Mouse (Mus musculus) spleen, postnatal 10 days (tissue): ENCODE measurements around the gene R3hdm1.

ENCODE experiments used
- DNase-seq, 2 experiments: peaks; one replicate each; pipeline ENCODE4 v3.0.0; 2021 to 2022; ENCODE audit warnings: low spot score in 2 of 2

R3hdm1 gene

DNA sequence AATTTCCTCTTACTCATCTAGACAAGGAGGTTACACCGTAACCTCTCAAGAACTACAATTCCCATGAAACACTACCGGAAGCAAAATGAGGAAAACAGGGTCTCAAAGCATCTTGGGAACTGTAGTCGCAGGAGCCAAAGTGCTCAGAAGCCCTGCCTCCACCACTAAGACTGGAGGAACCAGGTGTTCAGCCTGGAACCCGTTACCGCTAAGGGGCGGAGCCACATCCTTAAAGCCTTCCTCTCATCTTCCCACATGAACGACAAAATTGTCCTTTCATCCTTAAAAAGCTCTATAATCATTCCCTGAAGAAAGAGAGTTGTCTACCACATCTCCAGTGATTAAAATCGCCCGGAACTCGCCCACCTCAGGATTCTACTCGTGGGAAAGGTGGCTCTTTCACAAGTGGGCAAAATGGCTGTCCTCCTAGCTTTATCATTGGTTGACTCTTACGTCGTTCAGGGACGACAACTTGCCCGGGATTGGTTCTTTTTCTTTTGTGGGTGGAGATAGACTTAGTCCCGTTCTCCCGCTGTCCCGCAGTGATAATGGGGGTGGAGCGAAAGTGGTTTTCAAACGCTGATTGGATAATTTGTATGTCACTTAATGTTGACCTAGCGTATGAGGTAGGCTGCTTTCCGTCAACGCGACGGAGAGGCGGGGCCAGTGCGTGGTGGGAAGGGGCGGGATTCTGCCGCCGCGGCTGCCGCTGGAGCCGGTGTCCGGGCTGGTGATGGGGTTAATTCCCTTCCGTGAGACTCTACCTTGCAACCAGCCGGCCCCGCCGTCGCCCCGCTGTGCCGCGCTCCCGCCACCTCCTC, at the start of gene R3hdm1, which contains the start of gene Zranb3:
Gene R3hdm1, plus strand, starts transcription at position 661 of the 821 bp plus-strand sequence.
Gene Zranb3, minus strand, starts transcription at position 407 of the 821 bp plus-strand sequence.
- DNase-seq, result peak; percentile 93 to 96

DNA sequence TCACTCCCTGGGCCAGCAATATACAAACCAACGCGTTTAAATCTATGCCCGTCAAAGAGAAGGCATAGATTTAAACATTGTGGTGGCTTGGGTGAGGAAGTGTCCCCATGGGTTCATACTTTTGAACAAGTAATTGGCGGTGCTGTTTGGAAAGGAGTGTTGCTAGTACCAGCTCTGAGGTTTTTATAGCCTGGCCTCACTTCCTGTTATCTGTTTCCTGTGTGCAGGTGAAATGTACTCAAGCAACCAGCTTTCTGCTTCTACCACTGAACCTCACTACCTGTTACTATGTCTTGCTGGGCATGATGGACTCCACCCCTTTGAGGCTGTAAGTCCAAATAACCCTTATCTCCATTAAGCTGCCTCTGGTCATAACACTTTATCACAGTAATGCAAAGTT, 45.8 kb upstream of the R3hdm1 start:
- DNase-seq, result no peak

DNA sequence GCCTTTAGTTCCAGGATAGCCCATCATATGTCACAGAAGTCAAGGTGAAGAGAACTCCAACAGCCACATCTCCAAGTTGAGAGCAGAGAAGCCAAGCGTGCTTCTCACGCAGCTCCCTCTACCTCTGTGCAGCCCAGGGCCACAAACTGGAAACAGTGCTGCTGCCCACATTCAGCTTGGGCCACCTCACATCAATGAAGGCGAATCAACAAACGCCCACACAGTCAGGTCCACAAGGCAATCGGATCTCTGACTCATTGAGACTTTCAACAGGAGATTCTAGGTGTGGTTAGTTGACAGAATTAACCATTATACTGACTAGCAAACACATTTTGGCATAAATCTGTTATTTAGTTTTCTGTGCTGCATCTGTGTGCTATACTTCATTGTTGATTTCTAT, 44.5 kb upstream of the R3hdm1 start:
- DNase-seq, result no peak

DNA sequence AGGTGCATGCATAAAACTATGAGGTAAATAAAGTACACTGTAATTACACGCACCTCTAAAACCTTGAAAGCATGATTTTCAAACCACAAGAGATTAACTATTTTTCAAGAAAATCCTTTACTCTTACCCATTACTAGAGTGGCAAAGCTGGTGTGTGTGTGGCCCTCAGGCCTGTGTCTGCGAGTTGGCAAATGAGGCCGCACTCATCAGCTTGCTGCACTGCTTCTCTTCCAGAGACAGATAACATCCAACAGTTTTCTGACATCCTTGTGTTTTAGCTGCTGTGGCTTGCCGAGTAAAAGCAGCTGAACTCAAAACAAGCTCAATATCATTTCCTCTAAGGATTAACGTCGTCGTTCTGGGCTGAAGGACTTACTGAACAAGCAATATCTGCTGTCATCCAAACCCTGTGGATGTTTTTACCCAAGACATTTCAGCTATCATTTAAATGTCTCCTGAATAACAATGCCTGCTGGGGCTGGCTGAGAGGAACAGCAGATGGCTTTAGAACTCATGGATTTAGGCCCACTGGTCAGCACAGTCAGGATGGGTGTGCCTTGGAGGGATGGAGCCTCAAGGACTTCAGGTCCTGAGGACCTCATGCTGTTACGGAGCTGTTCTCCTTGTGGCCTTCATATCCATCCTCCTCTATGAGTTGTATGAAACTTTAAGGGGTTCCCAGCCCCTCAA, 42.3 kb upstream of the R3hdm1 start:
- no peak for DNase-seq

DNA sequence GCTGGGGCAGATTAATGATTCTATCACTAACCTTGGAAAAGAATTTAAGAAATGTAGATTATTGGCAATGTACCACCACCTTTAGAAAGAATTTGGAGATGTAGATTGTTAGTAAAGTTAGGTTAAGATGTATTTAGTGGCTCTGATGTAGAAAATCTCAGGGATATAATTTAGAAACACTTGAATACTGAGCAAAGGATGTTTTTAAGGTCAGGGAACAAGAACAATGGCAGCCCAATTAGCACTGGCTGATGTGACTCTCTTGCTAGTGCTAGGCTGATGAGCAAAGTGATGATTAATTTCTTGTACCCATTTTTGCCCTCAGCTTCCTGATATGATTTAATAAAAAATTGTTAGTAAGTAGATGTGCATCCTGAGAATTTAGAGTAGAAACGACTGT, 41.7 kb upstream of the R3hdm1 start:
- DNase-seq, result no peak

DNA sequence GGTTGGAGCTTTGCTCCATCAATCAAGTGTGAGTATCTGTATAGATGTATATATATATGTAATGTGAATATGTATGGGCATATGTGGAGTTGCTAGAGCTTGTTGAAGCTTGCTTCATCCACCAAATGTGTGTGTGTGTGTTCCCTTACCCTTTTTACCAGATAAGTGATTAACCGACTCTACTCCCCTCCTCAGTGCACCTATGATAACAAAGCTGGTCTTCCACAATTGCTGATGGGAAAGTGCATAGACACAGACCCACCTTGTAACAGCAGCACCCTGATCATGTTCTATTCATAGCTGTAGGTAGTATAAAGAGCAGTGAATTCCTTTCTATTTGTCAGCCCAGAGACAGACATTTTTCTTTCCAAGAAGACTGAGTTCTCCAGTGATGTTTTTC, 40.9 kb upstream of the R3hdm1 start:
- DNase-seq, result no peak

DNA sequence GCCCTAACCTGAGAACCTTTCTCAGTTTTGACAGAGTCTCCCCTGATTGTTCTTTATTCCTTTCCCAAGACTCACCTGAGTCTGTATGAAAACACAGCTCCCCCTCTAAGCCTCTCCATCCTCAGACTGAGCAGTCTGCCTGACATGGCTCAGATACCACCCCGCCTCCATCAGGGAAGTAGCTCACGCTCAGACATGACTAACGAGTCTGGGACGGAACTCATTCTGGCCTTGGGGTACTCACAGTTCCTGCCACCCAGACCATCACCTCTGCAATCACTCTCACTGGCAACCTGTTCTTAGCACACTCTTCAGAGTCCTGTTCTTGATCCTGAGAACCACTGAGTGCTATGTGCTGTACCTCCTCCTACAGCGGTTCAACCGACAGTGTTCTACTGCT, 38.4 kb upstream of the R3hdm1 start:
- no peak for DNase-seq

DNA sequence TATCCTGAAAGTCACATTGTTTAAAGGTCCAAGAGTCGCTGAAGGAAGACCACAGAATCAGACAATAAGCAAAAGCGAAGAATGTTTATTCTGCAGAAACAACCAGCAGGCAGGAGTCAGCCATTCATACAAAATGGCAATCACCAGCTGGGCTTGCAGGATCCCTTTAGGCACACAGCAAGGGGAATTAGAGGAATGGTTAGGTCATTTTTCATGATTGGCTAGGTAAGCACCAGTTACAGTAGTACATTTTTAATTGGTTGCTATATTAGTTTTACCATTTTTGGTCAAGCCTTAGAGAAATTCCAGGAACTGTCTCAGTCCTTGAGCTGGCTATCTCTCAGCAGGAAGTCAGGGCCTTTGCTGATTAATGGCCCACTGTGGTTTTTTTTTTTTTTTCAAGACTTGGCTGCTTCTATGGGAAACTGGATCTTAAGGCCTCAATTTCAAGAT, 34.1 kb upstream of the R3hdm1 start:
- DNase-seq, result no peak

DNA sequence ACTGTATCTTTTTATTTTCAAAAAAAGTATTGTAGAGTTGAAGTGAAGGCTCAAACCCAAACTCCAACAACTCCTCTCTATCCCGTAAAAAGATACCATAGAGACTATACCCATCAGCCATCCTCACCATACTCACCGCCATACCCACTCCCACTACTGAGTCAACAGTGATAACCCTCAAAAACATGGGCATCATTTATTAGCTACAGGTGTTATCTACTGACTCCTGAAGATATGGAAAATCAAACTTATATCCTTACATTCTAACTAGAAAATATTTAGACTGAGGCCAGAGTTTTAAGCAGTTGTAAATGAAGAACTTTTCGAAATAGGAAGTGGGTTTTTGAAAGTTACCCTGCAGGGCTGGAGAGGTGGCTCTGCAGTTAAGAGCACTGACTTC, 33.1 kb upstream of the R3hdm1 start:
- DNase-seq, result no peak

DNA sequence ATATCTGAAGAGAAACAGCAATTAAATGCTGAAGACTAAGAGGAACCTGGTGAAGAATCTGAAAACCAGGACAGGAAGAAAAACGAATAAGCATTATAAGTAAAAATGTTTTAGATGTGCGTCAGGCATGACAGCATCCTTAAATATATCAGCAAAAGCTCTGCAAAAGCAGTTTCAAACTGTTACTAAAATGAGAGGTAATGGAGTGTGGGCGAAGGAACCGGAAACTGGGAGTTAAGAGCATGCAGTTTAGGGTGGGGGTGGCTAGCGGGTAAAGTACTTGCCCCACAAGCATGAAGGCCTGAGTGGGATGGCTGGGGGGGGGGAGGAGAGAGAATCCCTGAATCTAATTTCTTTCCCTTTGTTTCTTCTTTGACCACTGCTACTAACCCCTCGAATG, 30.1 kb upstream of the R3hdm1 start:
- no peak for DNase-seq

DNA sequence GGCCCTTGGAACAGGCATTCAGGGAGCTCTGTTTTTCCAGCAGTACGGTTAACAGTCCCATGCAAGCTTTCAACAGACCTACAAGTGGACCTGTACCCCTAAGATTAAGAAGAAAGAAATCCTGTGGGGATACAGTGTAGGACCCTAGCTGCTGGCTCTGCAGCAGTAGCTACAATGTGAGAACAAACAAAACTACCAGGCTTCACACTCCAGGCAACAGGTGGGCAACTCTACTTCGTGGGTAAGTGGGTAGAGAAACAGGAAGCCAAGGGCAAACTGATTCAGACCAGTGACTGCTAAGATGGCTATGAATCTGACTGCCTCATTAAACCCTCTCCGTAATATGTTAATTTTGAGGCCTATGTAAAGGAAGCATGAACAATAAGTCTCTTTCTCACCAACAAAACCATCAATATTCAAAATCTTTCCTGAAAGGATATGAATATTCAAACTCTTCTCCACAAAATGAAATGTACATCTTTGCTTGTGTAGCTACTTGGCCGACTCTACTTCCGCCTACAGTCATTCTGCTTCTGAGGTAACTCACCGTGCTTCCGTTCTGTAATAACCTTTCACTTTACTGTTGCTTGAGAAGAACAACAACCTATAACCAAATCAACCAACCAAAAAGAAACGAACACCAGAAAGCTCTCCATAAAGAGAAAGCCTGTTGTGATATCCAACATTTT, 26.2 kb upstream of the R3hdm1 start:
- DNase-seq, result no peak

DNA sequence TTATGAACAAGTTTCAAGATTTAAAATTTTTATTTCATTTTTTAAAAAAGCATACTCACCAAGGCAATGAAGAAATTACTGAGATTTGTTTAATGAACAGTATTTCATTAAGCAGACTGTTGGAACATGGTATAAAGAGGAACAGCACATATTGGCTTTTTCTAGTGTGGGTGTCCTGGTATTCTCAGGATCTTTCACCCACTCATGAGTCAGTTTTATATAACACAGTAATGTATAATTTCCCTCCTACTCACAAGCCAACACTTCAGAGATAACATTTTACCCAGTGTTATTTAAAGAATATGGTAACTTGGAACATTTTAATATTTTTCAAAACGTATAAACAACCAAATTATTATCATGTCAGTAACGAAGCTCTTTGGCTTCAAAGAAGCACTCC, 25.3 kb upstream of the R3hdm1 start:
- DNase-seq, result no peak

DNA sequence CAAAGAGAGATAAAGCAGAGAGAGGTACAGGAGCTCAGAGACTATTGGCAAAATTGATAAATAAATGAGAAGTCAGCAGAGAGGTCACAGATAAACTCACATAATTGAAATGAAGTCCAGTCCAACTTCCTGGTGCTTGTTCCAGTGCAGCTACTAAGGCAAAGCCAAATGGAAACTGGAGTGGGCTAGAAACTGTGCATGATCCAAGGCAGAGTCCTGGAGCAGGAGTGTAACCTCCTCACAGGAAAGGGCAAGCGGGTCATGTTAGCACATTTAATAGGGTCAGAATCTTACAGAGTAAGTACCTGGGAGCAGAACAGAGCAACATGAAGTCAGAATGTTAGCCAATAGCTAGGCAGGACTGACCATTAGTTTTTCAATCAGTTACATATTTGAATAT, 24.5 kb upstream of the R3hdm1 start:
- no peak for DNase-seq

DNA sequence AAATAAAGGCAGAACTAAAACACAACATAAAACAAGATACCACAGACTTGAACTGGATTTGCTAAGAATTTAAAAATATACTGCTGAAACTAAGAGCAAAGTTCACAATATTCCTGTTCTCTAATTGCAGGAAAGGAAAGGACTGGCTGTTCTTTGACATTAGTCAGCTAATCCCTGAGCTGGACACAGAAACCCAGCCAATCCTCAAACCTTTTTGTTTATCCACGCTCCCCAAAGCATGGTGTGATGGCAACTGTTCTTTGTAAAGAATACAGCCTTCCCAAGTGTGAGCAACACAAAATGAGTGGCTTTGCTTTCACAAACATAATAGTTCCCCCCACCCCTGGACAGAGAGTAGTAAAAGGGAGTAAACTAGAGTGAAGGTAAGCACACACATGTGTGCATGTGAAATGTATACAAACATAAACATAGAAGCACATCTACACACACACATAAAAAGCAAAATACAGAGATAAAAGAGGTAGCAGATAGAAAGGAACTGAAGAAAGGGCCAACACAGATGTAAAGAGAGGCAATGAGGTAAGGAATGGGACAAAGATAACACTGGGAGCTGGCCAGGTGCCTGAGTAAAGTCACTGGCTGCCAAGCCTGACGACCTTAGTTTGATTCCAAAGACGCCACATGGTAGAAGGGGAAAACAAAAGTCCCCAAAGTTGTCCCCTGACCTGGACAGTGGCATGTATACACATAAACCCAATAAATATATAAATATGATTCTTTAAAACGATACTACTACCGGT, 22.0 kb upstream of the R3hdm1 start:
- no peak for DNase-seq

DNA sequence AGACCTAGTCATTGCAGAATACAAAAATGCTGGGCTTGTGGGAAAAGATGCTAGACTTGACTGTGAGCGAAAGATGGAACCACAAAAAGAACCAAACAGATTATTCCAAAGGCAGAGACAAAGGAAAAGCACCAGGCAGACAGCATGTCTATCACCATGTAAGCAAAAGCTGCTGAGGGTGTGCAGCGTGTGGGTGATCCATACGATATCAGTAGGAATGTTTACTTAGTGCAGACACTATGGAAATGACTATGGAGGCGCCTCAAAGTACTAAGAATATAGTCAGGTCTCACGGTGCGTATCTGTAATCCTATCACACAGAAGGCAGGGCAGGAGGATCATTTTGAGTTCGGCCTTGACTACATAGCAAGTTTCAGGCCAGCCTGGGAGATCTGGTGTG, 21.2 kb upstream of the R3hdm1 start:
- DNase-seq, result no peak

DNA sequence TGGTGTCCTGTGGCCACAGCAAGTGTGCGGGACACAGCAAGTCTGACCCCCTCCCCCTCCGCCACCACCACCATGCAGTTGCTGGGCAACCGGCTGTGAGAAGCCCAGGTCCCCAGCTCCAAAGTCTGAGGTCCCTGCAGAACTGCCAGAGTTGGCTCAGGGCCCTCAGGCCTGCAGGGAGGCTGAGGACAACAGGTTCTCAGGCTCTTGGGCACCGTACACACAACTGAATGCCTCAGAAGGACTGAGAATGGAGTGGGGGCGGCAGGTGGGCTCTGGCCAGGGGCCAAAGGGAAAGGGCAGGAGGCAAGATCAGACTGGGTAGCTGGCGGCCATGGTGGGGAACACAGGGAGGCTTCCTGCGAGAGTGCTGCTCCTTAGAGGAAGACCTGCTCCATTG, 20.3 kb upstream of the R3hdm1 start:
- no peak for DNase-seq

DNA sequence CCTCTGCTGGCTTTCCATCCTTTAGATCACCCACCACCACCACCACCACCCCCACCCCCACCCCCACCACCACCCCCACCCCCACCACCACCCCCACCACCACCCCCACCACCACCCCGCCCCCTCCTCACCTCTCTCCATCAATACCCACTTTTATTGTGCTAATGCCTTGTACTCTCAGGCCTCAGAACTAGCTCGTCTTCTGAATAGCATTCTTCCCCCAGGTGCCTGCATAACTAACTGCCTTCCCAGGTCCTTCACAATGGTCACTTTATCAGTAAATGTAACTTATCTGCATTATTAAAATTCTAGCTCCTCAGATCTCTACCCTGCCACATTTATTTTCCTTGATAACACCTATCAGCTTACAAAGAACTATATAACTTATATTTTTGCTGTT, 8.4 kb upstream of the R3hdm1 start:
- DNase-seq, result no peak

DNA sequence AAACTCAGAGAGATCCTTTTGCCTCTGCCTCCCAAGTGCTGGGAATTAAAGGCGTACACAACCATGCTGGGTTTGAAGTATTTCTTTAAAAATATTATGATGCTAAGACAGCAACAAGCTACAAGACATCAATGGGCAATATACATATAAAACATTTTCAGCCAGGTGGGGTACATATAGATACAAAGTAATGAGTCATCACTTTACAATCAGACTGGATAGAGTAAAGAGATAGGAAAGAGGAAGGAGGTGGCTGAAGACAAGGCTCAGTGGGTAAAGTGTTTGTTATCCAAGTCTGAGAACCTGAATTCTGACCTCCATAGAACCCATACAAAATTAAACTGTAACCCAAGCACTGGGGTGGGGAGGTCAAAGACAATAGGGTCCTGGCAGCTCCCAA, 4.8 kb upstream of the R3hdm1 start:
- no peak for DNase-seq

DNA sequence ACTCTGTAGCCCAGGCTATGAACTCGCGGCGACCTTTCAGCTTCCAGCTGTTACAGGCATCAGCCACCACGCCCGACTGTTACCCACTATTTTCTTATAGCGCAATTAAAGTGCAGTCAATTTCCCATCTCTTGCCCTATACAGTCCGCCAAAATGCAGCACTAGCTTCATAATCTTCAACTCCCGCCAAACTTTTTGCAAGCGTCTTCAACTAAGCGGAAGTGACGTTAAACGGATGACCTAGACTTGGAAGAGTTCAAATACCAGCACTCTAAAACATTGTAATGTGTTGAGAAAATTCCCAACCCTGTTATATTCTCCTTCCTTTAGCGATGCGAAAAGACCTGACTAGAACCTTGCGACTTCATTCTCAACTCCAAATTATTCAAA, 855 bp upstream of the R3hdm1 start:
- DNase-seq, result peak; percentile 55 to 57

DNA sequence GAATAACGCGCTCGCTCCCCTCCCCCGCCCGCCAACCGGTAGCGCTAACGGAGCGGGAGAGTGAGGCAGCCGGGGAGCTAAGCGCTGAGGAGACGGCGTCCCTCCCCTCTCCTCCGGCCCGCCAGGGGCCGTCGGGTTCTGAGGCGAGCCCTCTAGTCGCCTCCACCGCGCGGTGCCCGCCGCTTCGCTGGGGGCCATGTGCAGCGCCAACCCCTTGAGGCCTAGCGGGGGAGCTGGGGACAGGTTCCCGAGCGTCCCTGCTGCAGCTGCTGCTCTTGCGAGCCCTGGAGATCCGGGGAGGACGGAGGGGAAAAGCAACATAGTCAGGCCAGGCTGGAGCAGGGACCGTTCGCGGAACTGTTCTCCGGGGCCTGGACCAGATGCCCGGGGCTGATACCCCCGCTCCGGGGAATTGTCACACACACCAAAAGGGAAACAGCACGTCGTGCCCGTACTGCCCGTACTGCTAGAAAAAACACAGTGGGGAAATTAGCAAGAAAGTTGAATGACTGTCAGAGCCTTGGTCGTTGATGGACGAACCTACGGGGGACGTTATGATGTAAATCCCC, 503 bp downstream of the R3hdm1 start:
- DNase-seq, result peak in 1 of 2 experiments; percentile 69

DNA sequence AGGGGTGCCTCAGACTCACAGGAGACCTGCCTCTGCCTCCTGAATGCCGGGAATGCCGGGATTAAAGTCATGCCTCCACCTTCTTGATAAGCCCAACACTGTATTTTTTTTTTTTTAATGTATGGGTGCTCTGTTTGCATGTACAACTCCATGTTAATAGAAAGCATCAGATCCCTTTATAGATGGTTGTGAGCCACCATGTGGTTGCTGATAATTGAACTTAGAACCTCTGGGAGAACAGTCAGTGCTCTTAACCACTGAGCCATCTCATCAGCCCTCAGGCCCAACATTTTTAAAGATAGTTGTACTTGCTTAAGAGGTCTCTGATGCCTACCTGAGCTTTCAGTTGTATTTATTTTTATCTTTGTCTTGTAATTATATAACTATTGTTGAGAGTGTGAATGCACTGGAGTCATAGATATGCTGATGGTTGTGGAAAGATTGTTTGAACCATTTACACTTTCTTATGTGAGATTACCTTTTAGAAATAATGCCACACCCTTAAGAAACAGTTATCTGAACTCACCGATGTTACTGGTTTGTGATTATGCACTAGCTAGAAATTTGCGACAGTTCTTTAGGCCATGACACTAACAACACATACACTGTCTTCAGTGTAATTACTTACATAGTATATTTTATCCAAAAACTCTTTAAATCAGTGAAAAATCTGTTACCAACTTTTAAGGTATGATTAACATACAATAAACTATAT, 18.0 kb downstream of the R3hdm1 start:
- no peak for DNase-seq
